In genomic region chr8:107439880-107440625, GRCm38 (mm10) we compare ENCODE assay signal across 27 mouse cellular contexts. TPM values are rescaled to one million over a fixed set of nuclear protein-coding genes. Genes with fewer than 3 reads are reported as not detected.
A peak's percentile ranks its signal among the peaks of the same experiment; 100 is the strongest.
DNase-seq lines count a peak whose midpoint lies in the region; ATAC-seq lines count a peak whose summit lies in the region.
"Had no signal": no experiment of that assay in that cellular context is flagged by ENCODE, and none has a peak within 500 bp of the region (broad histone marks: within the 10 kb centered on the region; RNA-seq: fewer than 3 reads in every experiment).

No protein-coding gene starts in this region.

- H3K4me2 ChIP-seq in liver, embryonic 13.5 days = peak overlapping the region; percentile 54
- H3K4me2 ChIP-seq: embryonic facial prominence, embryonic 15.5 days; heart, embryonic 12.5 days; neural tube, embryonic 13.5 days had no signal

- ATAC-seq in liver, embryonic 13.5 days (ENCODE audit: low read depth) = peak; percentile 70
- peak; percentile 36; the same call in 1 of the 2 replicates for ATAC-seq in megakaryocyte-erythroid progenitor cell, adult 5-6 weeks (replicated peaks; ENCODE audit: low FRiP score, low TSS enrichment, poor library complexity, severe bottlenecking)
- ATAC-seq: forebrain, postnatal 0 days; hindbrain, postnatal 0 days; midbrain, embryonic 16.5 days had no signal

- peak overlapping the region; percentile 77 for H3K27ac ChIP-seq in liver, embryonic 13.5 days
- H3K27ac ChIP-seq: embryonic facial prominence, embryonic 15.5 days; hindbrain, embryonic 10.5 days; hindbrain, postnatal 0 days; kidney, postnatal 0 days; neural tube, embryonic 13.5 days had no signal

- no peaks in the 10 kb centered on the region for H3K27me3 ChIP-seq in liver, embryonic 13.5 days
- H3K27me3 ChIP-seq: embryonic facial prominence, embryonic 15.5 days; heart, embryonic 12.5 days; megakaryocyte, embryonic 14.5 days; neural tube, embryonic 13.5 days had no signal

- H3K36me3 ChIP-seq in liver, embryonic 13.5 days = no peaks in the 10 kb centered on the region
- H3K36me3 ChIP-seq: embryonic facial prominence, embryonic 15.5 days; heart, embryonic 12.5 days; neural tube, embryonic 13.5 days had no signal

- peak overlapping the region; percentile 49; the same call in 1 of the 2 replicates for H3K9ac ChIP-seq in liver, embryonic 13.5 days
- H3K9ac ChIP-seq: embryonic facial prominence, embryonic 15.5 days; forebrain, postnatal 0 days; heart, embryonic 12.5 days; neural tube, embryonic 13.5 days had no signal

- 58% methylated on average over 3 of the region's 3 CpGs for WGBS in liver, embryonic 13.5 days (ENCODE audit: insufficient replicate concordance)

- DNase-seq in spleen, adult 12 weeks (ENCODE audit: low spot score) = peak; percentile 34
- no peak for DNase-seq in spleen, adult 18-20 months
- peak; percentile 34 for DNase-seq in liver, embryonic 13.5 days
- no peak for DNase-seq in heart, adult 9 months (ENCODE audit: low spot score in 2 of 2)
- no peak for DNase-seq in kidney, postnatal 36 days
- no peak for DNase-seq in MN1 (ENCODE audit: low spot score)
- DNase-seq: adrenal gland, adult 8-10 months; cerebellum, adult 9-10 months; forebrain, postnatal 0 days; gastrocnemius, postnatal 14 days; heart, adult 11 months; heart, postnatal 10 days; kidney, adult 18-20 months; lung, adult 18-20 months; retina, postnatal 1 day; right cerebral cortex, postnatal 25 days had no signal

- no peaks in the 10 kb centered on the region for H3K9me3 ChIP-seq in liver, embryonic 13.5 days (replicated peaks)
- H3K9me3 ChIP-seq: embryonic facial prominence, embryonic 15.5 days; G1E; heart, embryonic 12.5 days; hindbrain, embryonic 10.5 days; megakaryocyte, embryonic 14.5 days; neural tube, embryonic 13.5 days had no signal

- H3K4me3 ChIP-seq in liver, embryonic 13.5 days (replicated peaks) = peak overlapping the region; percentile 18; the same call in 1 of the 2 replicates
- H3K4me3 ChIP-seq: embryonic facial prominence, embryonic 15.5 days; heart, embryonic 12.5 days; hindbrain, embryonic 10.5 days; megakaryocyte, embryonic 14.5 days; myocyte; neural tube, embryonic 13.5 days had no signal

- peaks cover 63% of the 10 kb centered on the region for H3K4me1 ChIP-seq in liver, embryonic 13.5 days (replicated peaks)

RNA-seq across cellular contexts. Expression of gene Wwp2, which starts 3.9 kb away (rescaled TPM):
- polyA plus RNA-seq in liver, embryonic 13.5 days (2015; fragmentation: Nextera tagmentation; extraction: Ambion mirVana) = 27.7 and 35.0 TPM in 2 replicates
- total RNA-seq in megakaryocyte-erythroid progenitor cell, adult 5-6 weeks (2014; fragmentation: Nextera tagmentation) = 39.4 and 53.2 TPM in 2 replicates
- total RNA-seq in megakaryocyte-erythroid progenitor cell, adult 5-6 weeks (2017) = 33.3 and 57.3 TPM in 2 replicates

RNA-seq across cellular contexts. Expression of gene Nob1, which starts 15.2 kb away (rescaled TPM):
- polyA plus RNA-seq in liver, embryonic 13.5 days (2015; fragmentation: Nextera tagmentation; extraction: Ambion mirVana) = 47.8 and 52.0 TPM in 2 replicates
- 78.1 and 79.8 TPM in 2 replicates for total RNA-seq in megakaryocyte-erythroid progenitor cell, adult 5-6 weeks (2014; fragmentation: Nextera tagmentation)
- 46.1 and 50.2 TPM in 2 replicates for total RNA-seq in megakaryocyte-erythroid progenitor cell, adult 5-6 weeks (2017)

RNA-seq across cellular contexts. Expression of gene Nqo1, which starts 37.0 kb away (rescaled TPM):
- 17.8 and 19.7 TPM in 2 replicates for polyA plus RNA-seq in liver, embryonic 13.5 days (2015; fragmentation: Nextera tagmentation; extraction: Ambion mirVana)
- 30.2 TPM in 2 replicates for total RNA-seq in megakaryocyte-erythroid progenitor cell, adult 5-6 weeks (2014; fragmentation: Nextera tagmentation)
- 18.4 and 30.4 TPM in 2 replicates for total RNA-seq in megakaryocyte-erythroid progenitor cell, adult 5-6 weeks (2017)

Comparison
In these comparisons a context has a peak if more than half of its experiments do, and no peak if none do; other contexts are left out.
1. DNase-seq: peak in spleen, adult 12 weeks (single experiment) and liver, embryonic 13.5 days (single experiment); none in spleen, adult 18-20 months (0 of 2), heart, adult 9 months (0 of 2), kidney, postnatal 36 days (0 of 2) and MN1 (single experiment).